Mouse (Mus musculus): ENCODE measurements around the gene Batf.
"Not testable (repeated sequence)": the region's sequence is repeated elsewhere in the genome, so short reads cannot be mapped to it uniquely, and the experiment has no call there.

Gene Batf

GRCm38 (mm10) chr12:85686466-85687216 lies at the start of gene Batf:
Gene Batf, plus strand, starts transcription at chr12:85686669.
- DNase-seq (ENCODE audit: low spot score), result no peak

- DNase-seq (ENCODE audit: low spot score), result no peak
Measured at GRCm38 (mm10) chr12:85637932-85638331, 48.5 kb upstream of the Batf start.

GRCm38 (mm10) chr12:85638541-85639325 lies 47.7 kb upstream of the Batf start:
- no peak for DNase-seq (ENCODE audit: low spot score)

GRCm38 (mm10) chr12:85639326-85640008 lies 47.0 kb upstream of the Batf start:
- peak; percentile 76 for DNase-seq (ENCODE audit: low spot score)

- no peak for DNase-seq (ENCODE audit: low spot score)
Measured at GRCm38 (mm10) chr12:85640852-85641563, 45.5 kb upstream of the Batf start.

- DNase-seq (ENCODE audit: low spot score), result no peak
Measured at GRCm38 (mm10) chr12:85641564-85641931, 44.9 kb upstream of the Batf start.

GRCm38 (mm10) chr12:85643735-85644134 lies 42.7 kb upstream of the Batf start:
- DNase-seq (ENCODE audit: low spot score), result no peak

- no peak for DNase-seq (ENCODE audit: low spot score)
Measured at GRCm38 (mm10) chr12:85645664-85646063, 40.8 kb upstream of the Batf start.

GRCm38 (mm10) chr12:85647346-85647745 lies 39.1 kb upstream of the Batf start:
- no peak for DNase-seq (ENCODE audit: low spot score)

- DNase-seq (ENCODE audit: low spot score), result no peak
Measured at GRCm38 (mm10) chr12:85647955-85648354, 38.5 kb upstream of the Batf start.

GRCm38 (mm10) chr12:85659319-85659718 lies 27.1 kb upstream of the Batf start:
- DNase-seq (ENCODE audit: low spot score), result peak; percentile 41

- no peak for DNase-seq (ENCODE audit: low spot score)
Measured at GRCm38 (mm10) chr12:85660855-85661254, 25.6 kb upstream of the Batf start.

GRCm38 (mm10) chr12:85662232-85662631 lies 24.2 kb upstream of the Batf start:
- not testable (repeated sequence) for DNase-seq (ENCODE audit: low spot score)

GRCm38 (mm10) chr12:85662896-85663295 lies 23.6 kb upstream of the Batf start:
- DNase-seq (ENCODE audit: low spot score), result peak; percentile 72

GRCm38 (mm10) chr12:85666112-85666511 lies 20.4 kb upstream of the Batf start:
- DNase-seq (ENCODE audit: low spot score), result no peak

- DNase-seq (ENCODE audit: low spot score), result no peak
Measured at GRCm38 (mm10) chr12:85667071-85667470, 19.4 kb upstream of the Batf start.

GRCm38 (mm10) chr12:85668696-85669095 lies 17.8 kb upstream of the Batf start:
- DNase-seq (ENCODE audit: low spot score), result no peak

- DNase-seq (ENCODE audit: low spot score), result no peak
Measured at GRCm38 (mm10) chr12:85670080-85670479, 16.4 kb upstream of the Batf start.

GRCm38 (mm10) chr12:85673914-85674313 lies 12.6 kb upstream of the Batf start:
- no peak for DNase-seq (ENCODE audit: low spot score)

- DNase-seq (ENCODE audit: low spot score), result no peak
Measured at GRCm38 (mm10) chr12:85679117-85679516, 7.4 kb upstream of the Batf start.

GRCm38 (mm10) chr12:85679808-85680207 lies 6.7 kb upstream of the Batf start:
- DNase-seq (ENCODE audit: low spot score), result no peak

GRCm38 (mm10) chr12:85682328-85682727 lies 4.1 kb upstream of the Batf start:
- DNase-seq (ENCODE audit: low spot score), result no peak

Measured in ovary, postnatal 36 days (tissue).